ENCODE assay signal across 8 mouse cellular contexts in genomic region chr10:111519620-111520370, GRCm38 (mm10). TPM values are rescaled to one million over a fixed set of nuclear protein-coding genes. Genes with fewer than 3 reads are reported as not detected.
DNase-seq lines count a peak whose midpoint lies in the region; ATAC-seq lines count a peak whose summit lies in the region.

No protein-coding gene starts in this region.

- H3K27ac ChIP-seq in neural tube, embryonic 12.5 days, result no peak overlapping the region
- peak overlapping the region; percentile 50; the same call in 1 of the 2 replicates for H3K27ac ChIP-seq in forebrain, embryonic 14.5 days (ENCODE audit: low read depth, low read length)
- no peak overlapping the region for H3K27ac ChIP-seq in kidney, embryonic 15.5 days
- H3K27ac ChIP-seq in neural tube, embryonic 14.5 days (ENCODE audit: low read depth, low read length), result no peak overlapping the region

- peak overlapping the region; percentile 35 for H3K4me2 ChIP-seq in neural tube, embryonic 12.5 days (replicated peaks)
- peak overlapping the region; percentile 45 for H3K4me2 ChIP-seq in forebrain, embryonic 14.5 days (ENCODE audit: low read length)
- H3K4me2 ChIP-seq in kidney, embryonic 15.5 days, result peak overlapping the region; percentile 39
- H3K4me2 ChIP-seq in neural tube, embryonic 14.5 days (ENCODE audit: low read depth, low read length), result peak overlapping the region; percentile 31

- no peak for ATAC-seq in neural tube, embryonic 12.5 days (ENCODE audit: low FRiP score, low read depth)
- peak; percentile 70 for ATAC-seq in forebrain, embryonic 14.5 days
- ATAC-seq in kidney, embryonic 15.5 days (replicated peaks; ENCODE audit: low FRiP score), result no peak
- ATAC-seq in neural tube, embryonic 14.5 days (ENCODE audit: low read depth), result no peak

- no peaks in the 10 kb centered on the region for H3K27me3 ChIP-seq in neural tube, embryonic 12.5 days (replicated peaks)
- no peaks in the 10 kb centered on the region for H3K27me3 ChIP-seq in forebrain, embryonic 14.5 days (replicated peaks; ENCODE audit: control insufficient read depth, insufficient read depth, low read length)
- no peaks in the 10 kb centered on the region for H3K27me3 ChIP-seq in kidney, embryonic 15.5 days
- H3K27me3 ChIP-seq in neural tube, embryonic 14.5 days (ENCODE audit: control insufficient read depth, insufficient read depth, low read length), result no peaks in the 10 kb centered on the region

- H3K36me3 ChIP-seq in neural tube, embryonic 12.5 days, result no peaks in the 10 kb centered on the region
- no peaks in the 10 kb centered on the region for H3K36me3 ChIP-seq in forebrain, embryonic 14.5 days (ENCODE audit: control insufficient read depth, insufficient read depth, low read length)
- H3K36me3 ChIP-seq in kidney, embryonic 15.5 days, result no peaks in the 10 kb centered on the region
- no peaks in the 10 kb centered on the region for H3K36me3 ChIP-seq in neural tube, embryonic 14.5 days (ENCODE audit: control insufficient read depth, insufficient read depth, low read length)

- no peak overlapping the region for H3K9ac ChIP-seq in neural tube, embryonic 12.5 days
- peak overlapping the region; percentile 48; the same call in 1 of the 2 replicates for H3K9ac ChIP-seq in forebrain, embryonic 14.5 days (ENCODE audit: low read length)
- H3K9ac ChIP-seq in kidney, embryonic 15.5 days, result no peak overlapping the region
- H3K9ac ChIP-seq in neural tube, embryonic 14.5 days (replicated peaks; ENCODE audit: low read depth, low read length), result no peak overlapping the region

- 64% methylated on average over 24 of the region's 24 CpGs for WGBS in neural tube, embryonic 12.5 days
- WGBS in forebrain, embryonic 14.5 days, result 44% methylated on average over 24 of the region's 24 CpGs
- 65% methylated on average over 24 of the region's 24 CpGs for WGBS in kidney, embryonic 15.5 days
- 55% methylated on average over 24 of the region's 24 CpGs for WGBS in neural tube, embryonic 14.5 days

- peaks cover 15% of the 10 kb centered on the region for H3K4me1 ChIP-seq in neural tube, embryonic 12.5 days
- H3K4me1 ChIP-seq in forebrain, embryonic 14.5 days (ENCODE audit: control insufficient read depth, insufficient read depth, low read length), result peaks cover 9% of the 10 kb centered on the region; the same call in 1 of the 2 replicates
- H3K4me1 ChIP-seq in kidney, embryonic 15.5 days, result peaks cover 38% of the 10 kb centered on the region
- peaks cover 11% of the 10 kb centered on the region; the same call in 1 of the 2 replicates for H3K4me1 ChIP-seq in neural tube, embryonic 14.5 days (ENCODE audit: control insufficient read depth, insufficient read depth, low read length)

- H3K4me3 ChIP-seq in neural tube, embryonic 12.5 days, result no peak overlapping the region
- H3K4me3 ChIP-seq in forebrain, embryonic 14.5 days (ENCODE audit: low read depth, low read length), result peak overlapping the region; percentile 11
- no peak overlapping the region for H3K4me3 ChIP-seq in kidney, embryonic 15.5 days (replicated peaks)
- H3K4me3 ChIP-seq in neural tube, embryonic 14.5 days (ENCODE audit: low read depth, low read length), result no peak overlapping the region; the same call in 1 of the 2 replicates

- DNase-seq in neural tube, embryonic 10.5 days (ENCODE audit: extremely low spot score, low spot score), result no peak
- DNase-seq in forebrain, embryonic 14.5 days (ENCODE audit: low spot score), result peak; percentile 48
- DNase-seq in layer of hippocampus, postnatal 14 days (ENCODE audit: low spot score in 2 of 2), result no peak
- DNase-seq in frontal cortex, adult 2 months (ENCODE audit: extremely low spot score in 1 of 2, low spot score in 1 of 2), result no peak
- no peak for DNase-seq in thymus, postnatal 25 days

- no peaks in the 10 kb centered on the region for H3K9me3 ChIP-seq in neural tube, embryonic 12.5 days
- H3K9me3 ChIP-seq in forebrain, embryonic 14.5 days (replicated peaks; ENCODE audit: control insufficient read depth, low read length), result no peaks in the 10 kb centered on the region
- H3K9me3 ChIP-seq in kidney, embryonic 15.5 days (replicated peaks), result no peaks in the 10 kb centered on the region
- no peaks in the 10 kb centered on the region for H3K9me3 ChIP-seq in neural tube, embryonic 14.5 days (ENCODE audit: control insufficient read depth, low read length)

RNA-seq across cellular contexts. Expression of gene Phlda1, which starts 13.7 kb away (rescaled TPM):
- polyA plus RNA-seq in neural tube, embryonic 12.5 days (2016; fragmentation: Nextera tagmentation; extraction: Ambion mirVana), result 47.4 and 59.2 TPM in 2 replicates
- 20.5 and 25.6 TPM in 2 replicates for polyA plus RNA-seq in forebrain, embryonic 14.5 days (2014; fragmentation: Nextera tagmentation; extraction: Ambion mirVana)
- polyA plus RNA-seq in kidney, embryonic 15.5 days (2015; fragmentation: Nextera tagmentation; extraction: Ambion mirVana), result 38.2 and 38.6 TPM in 2 replicates
- polyA plus RNA-seq in neural tube, embryonic 14.5 days (2014; fragmentation: Nextera tagmentation; extraction: Ambion mirVana), result 58.0 and 87.7 TPM in 2 replicates
- 10 to 100 TPM; 23.9 to 24.4 TPM for total RNA-seq in layer of hippocampus, postnatal 14 days (2021)
- polyA plus RNA-seq in frontal cortex, adult 2 months (2012; rRNA removed), result 28.9 and 30.9 TPM in 2 replicates

RNA-seq across cellular contexts. Expression of gene Nap1l1, which starts 46.8 kb away (rescaled TPM):
- polyA plus RNA-seq in neural tube, embryonic 12.5 days (2016; fragmentation: Nextera tagmentation; extraction: Ambion mirVana), result 247 and 251 TPM in 2 replicates
- 235 and 238 TPM in 2 replicates for polyA plus RNA-seq in forebrain, embryonic 14.5 days (2014; fragmentation: Nextera tagmentation; extraction: Ambion mirVana)
- polyA plus RNA-seq in kidney, embryonic 15.5 days (2015; fragmentation: Nextera tagmentation; extraction: Ambion mirVana), result 249 and 270 TPM in 2 replicates
- 165 and 191 TPM in 2 replicates for polyA plus RNA-seq in neural tube, embryonic 14.5 days (2014; fragmentation: Nextera tagmentation; extraction: Ambion mirVana)
- 100 to 1,000 TPM; 164 to 177 TPM for total RNA-seq in layer of hippocampus, postnatal 14 days (2021)
- polyA plus RNA-seq in frontal cortex, adult 2 months (2012; rRNA removed), result 259 and 267 TPM in 2 replicates
